Mouse (Mus musculus) layer of hippocampus, adult 2 months (tissue): ENCODE results near the gene Phospho1. TPM values are rescaled to one million over a fixed set of nuclear protein-coding genes. Genes with fewer than 3 reads are reported as not detected.

ENCODE experiments used
- DNase-seq, 2 experiments: peaks; one replicate each; pipeline ENCODE4 v3.0.0; 2022; ENCODE audit warnings: low spot score in 2 of 2
- H3K27ac ChIP-seq: fragments of 200-600 bp; 2 replicates; pipeline ENCODE4 v1.8.1; 2022
- H3K4me3 ChIP-seq: fragments of 200-600 bp; 2 replicates; pipeline ENCODE4 v1.8.1; 2022; ENCODE audit warnings: mild to moderate bottlenecking
- CTCF ChIP-seq: fragments of 200-600 bp; conservative IDR thresholded peaks from 2 replicates; pipeline ENCODE4 v1.8.1; 2022; ENCODE audit warnings: antibody characterized with exemption, mild to moderate bottlenecking, moderate library complexity
- total RNA-seq, 2 experiments: library from RNA; stranded (reverse); gene quantifications; 2 replicates each; pipeline ENCODE4 v1.2.3; 2021

The Phospho1 gene
- total RNA-seq, 2 experiments from 2014 or later, result 48.8 to 63.0 TPM

- 0 out of 2 replicates have a peak overlapping the region, but pooled peaks have one; percentile 23 for H3K27ac ChIP-seq
- TF ChIP-seq CTCF, result no peak
These were observed 16.6 kb downstream of the Phospho1 start for GRCm38 (mm10) chr11:95840694-95841497.

GRCm38 (mm10) chr11:95841498-95841830 is 17.2 kb downstream of the Phospho1 start:
- H3K4me3 ChIP-seq, result peak overlapping the region; percentile 21; the same call in 1 of the 2 replicates
- TF ChIP-seq CTCF, result no peak
- no peak for DNase-seq
- peak overlapping the region; percentile 23; the same call in 1 of the 2 replicates for H3K27ac ChIP-seq

More at GRCm38 (mm10) chr11:95840694-95841497, 16.6 kb downstream of the Phospho1 start:
- H3K4me3 ChIP-seq, result peak overlapping the region; percentile 21; the same call in 1 of the 2 replicates
- no peak for DNase-seq

- no peak for TF ChIP-seq CTCF
- Histone ChIP-seq H3K27ac (peak within 1 kb of the TSS; percentile 23; the same call in 1 of the 2 replicates), H3K4me3 (peak within 1 kb of the TSS; percentile 21)
- no peak for DNase-seq
These were observed 17.9 kb downstream of the Phospho1 start, which contains the start of gene Abi3 for GRCm38 (mm10) chr11:95842074-95842681. TSS of gene Abi3 (minus strand) at chr11:95842476.

- no peak overlapping the region; the same call in 1 of the 2 replicates for H3K4me3 ChIP-seq
- no peak overlapping the region for H3K27ac ChIP-seq
- no peak for DNase-seq
- TF ChIP-seq CTCF, result no peak
These were observed 18.7 kb downstream of the Phospho1 start for GRCm38 (mm10) chr11:95842953-95843352.

GRCm38 (mm10) chr11:95843421-95843950 is 19.2 kb downstream of the Phospho1 start:
- TF ChIP-seq CTCF, result no peak
- DNase-seq, result no peak
- Histone ChIP-seq H3K27ac (no peak overlapping the region), H3K4me3 (no peak overlapping the region)

GRCm38 (mm10) chr11:95844935-95845334 is 20.6 kb downstream of the Phospho1 start:
- no peak overlapping the region for H3K27ac ChIP-seq
- no peak for TF ChIP-seq CTCF
- DNase-seq, result no peak
- no peak overlapping the region for H3K4me3 ChIP-seq

GRCm38 (mm10) chr11:95850898-95851297 is 26.6 kb downstream of the Phospho1 start:
- Histone ChIP-seq H3K27ac (no peak overlapping the region), H3K4me3 (no peak overlapping the region)
- no peak for TF ChIP-seq CTCF
- DNase-seq, result no peak

GRCm38 (mm10) chr11:95853684-95854083 is 29.4 kb downstream of the Phospho1 start:
- peak in 1 of 2 experiments; percentile 39 for DNase-seq
- Histone ChIP-seq H3K4me3 (no peak overlapping the region), H3K27ac (no peak overlapping the region)
- peak; percentile 88 for TF ChIP-seq CTCF

- no peak for DNase-seq
- no peak overlapping the region for H3K4me3 ChIP-seq
- no peak overlapping the region; the same call in 1 of the 2 replicates for H3K27ac ChIP-seq
- TF ChIP-seq CTCF, result no peak
These were observed 33.0 kb downstream of the Phospho1 start for GRCm38 (mm10) chr11:95857306-95857705.

GRCm38 (mm10) chr11:95857716-95858527 is 33.6 kb downstream of the Phospho1 start:
- peak overlapping the region; percentile 90 for H3K27ac ChIP-seq
- DNase-seq, result peak; percentile 15 to 28
- peak overlapping the region; percentile 71 for H3K4me3 ChIP-seq
- no peak for TF ChIP-seq CTCF

- Histone ChIP-seq H3K4me3 (peak overlapping the region; percentile 71), H3K27ac (peak overlapping the region; percentile 90)
- no peak for TF ChIP-seq CTCF
- DNase-seq, result peak; percentile 97
These were observed 34.5 kb downstream of the Phospho1 start for GRCm38 (mm10) chr11:95858528-95859467.
